Mouse (Mus musculus) G1E (cell line): ENCODE measurements at regions not wholly inside any gene's neighbourhood (a gene's known extent, or its start where the extent isn't known, plus 50 kb on each side); places are given as distances from the start of the nearest gene placed in this dataset.

ENCODE experiments used
- ATAC-seq: 2 replicates; pipeline ENCODE4 v1.8.0; 2016; ENCODE audit warnings: mild to moderate bottlenecking; ENCODE audit not compliant: insufficient number of reproducible peaks, poor library complexity, low FRiP score, severe bottlenecking; ENCODE audit errors: extremely low read depth
- DNase-seq: peaks from one replicate; pipeline ENCODE4 v3.0.0; 2012; ENCODE audit warnings: low spot score
- H3K27me3 ChIP-seq: 2 replicates; pipeline ENCODE4 v1.6.1; 2012; ENCODE audit warnings: mild to moderate bottlenecking, low read length, inconsistent platforms; ENCODE audit not compliant: insufficient read depth
- H3K36me3 ChIP-seq: replicated peaks from 2 replicates; pipeline ENCODE3; 2012; ENCODE audit warnings: mild to moderate bottlenecking, inconsistent platforms
- H3K4me1 ChIP-seq: 2 replicates; pipeline ENCODE4 v1.6.1; 2012; ENCODE audit warnings: low read depth, low read length, inconsistent platforms, mixed read lengths; ENCODE audit not compliant: insufficient read depth
- H3K4me3 ChIP-seq: 2 replicates; pipeline ENCODE4 v1.5.1; 2012; ENCODE audit warnings: low read depth, mild to moderate bottlenecking, inconsistent platforms, low read length, moderate library complexity, mixed read lengths
- H3K9me3 ChIP-seq: replicated peaks from 2 replicates; pipeline ENCODE4 v1.6.1; 2012; ENCODE audit warnings: inconsistent platforms
- CTCF ChIP-seq: IDR thresholded peaks from 2 replicates; pipeline ENCODE4 v1.5.1; 2012; ENCODE audit warnings: low read depth, low read length, inconsistent platforms, mixed read lengths
- GATA1 ChIP-seq: IDR thresholded peaks from 2 replicates; pipeline ENCODE4 v1.6.1; 2012; ENCODE audit warnings: borderline replicate concordance, low read length, inconsistent platforms, mixed read lengths
- GATA2 ChIP-seq: IDR thresholded peaks from 2 replicates; pipeline ENCODE4 v1.6.1; 2012; ENCODE audit warnings: low read depth, low read length, inconsistent platforms, borderline replicate concordance
- POLR2AphosphoS5 ChIP-seq: IDR thresholded peaks from 2 replicates; pipeline ENCODE4 v1.6.1; 2012; ENCODE audit warnings: low read depth, low read length, inconsistent platforms; ENCODE audit not compliant: insufficient replicate concordance
- TAL1 ChIP-seq: conservative IDR thresholded peaks from 2 replicates; pipeline ENCODE4 v1.6.1; 2012; ENCODE audit warnings: low read depth, low read length, inconsistent platforms, mixed read lengths

GRCm38 (mm10) chr13:83045970-83046369 lies 457.9 kb upstream of the Mef2c start:
- no peak for DNase-seq
- Histone ChIP-seq H3K27me3 (no peaks in the 10 kb centered on the region), H3K9me3 (no peaks in the 10 kb centered on the region), H3K4me3 (no peak overlapping the region), H3K36me3 (no peaks in the 10 kb centered on the region), H3K4me1 (no peaks in the 10 kb centered on the region)
- no peak for ATAC-seq
- TF ChIP-seq GATA1 (no peak), CTCF (no peak), TAL1 (no peak), GATA2 (no peak), POLR2AphosphoS5 (no peak)

- Histone ChIP-seq H3K4me3 (no peak overlapping the region), H3K36me3 (no peaks in the 10 kb centered on the region), H3K27me3 (no peaks in the 10 kb centered on the region), H3K9me3 (no peaks in the 10 kb centered on the region), H3K4me1 (no peaks in the 10 kb centered on the region)
- ATAC-seq (peak; percentile 64), DNase-seq (no peak)
- TF ChIP-seq POLR2AphosphoS5 = no peak
- no peak for TF ChIP-seq GATA2
- TF ChIP-seq TAL1 = no peak
- TF ChIP-seq GATA1 = no peak
- no peak for TF ChIP-seq CTCF
These were observed 457.2 kb upstream of the Mef2c start for GRCm38 (mm10) chr13:83046571-83047123.

- DNase-seq (no peak), ATAC-seq (no peak)
- H3K36me3 ChIP-seq = no peaks in the 10 kb centered on the region
- no peaks in the 10 kb centered on the region for H3K27me3 ChIP-seq
- TF ChIP-seq CTCF (no peak), POLR2AphosphoS5 (no peak), GATA1 (no peak), TAL1 (no peak), GATA2 (no peak)
- no peak overlapping the region for H3K4me3 ChIP-seq
- H3K9me3 ChIP-seq = no peaks in the 10 kb centered on the region
- no peaks in the 10 kb centered on the region for H3K4me1 ChIP-seq
These were observed 448.0 kb upstream of the Mef2c start for GRCm38 (mm10) chr13:83055865-83056264.

GRCm38 (mm10) chr13:83056415-83056814 lies 447.4 kb upstream of the Mef2c start:
- TF ChIP-seq CTCF (no peak), GATA1 (no peak), POLR2AphosphoS5 (no peak), GATA2 (no peak), TAL1 (no peak)
- DNase-seq = no peak
- Histone ChIP-seq H3K4me1 (no peaks in the 10 kb centered on the region), H3K36me3 (no peaks in the 10 kb centered on the region), H3K4me3 (no peak overlapping the region), H3K27me3 (no peaks in the 10 kb centered on the region), H3K9me3 (no peaks in the 10 kb centered on the region)
- ATAC-seq = no peak

GRCm38 (mm10) chr13:83064727-83065126 lies 439.1 kb upstream of the Mef2c start:
- ATAC-seq (no peak), DNase-seq (no peak)
- no peak overlapping the region for H3K4me3 ChIP-seq
- H3K9me3 ChIP-seq = no peaks in the 10 kb centered on the region
- no peaks in the 10 kb centered on the region for H3K27me3 ChIP-seq
- H3K4me1 ChIP-seq = no peaks in the 10 kb centered on the region
- H3K36me3 ChIP-seq = no peaks in the 10 kb centered on the region
- no peak for TF ChIP-seq CTCF

GRCm38 (mm10) chr13:83065201-83065600 lies 438.6 kb upstream of the Mef2c start:
- no peaks in the 10 kb centered on the region for H3K9me3 ChIP-seq
- no peaks in the 10 kb centered on the region for H3K36me3 ChIP-seq
- TF ChIP-seq GATA1 = no peak
- no peak for TF ChIP-seq TAL1
- no peak for TF ChIP-seq GATA2
- TF ChIP-seq CTCF = no peak
- no peak for TF ChIP-seq POLR2AphosphoS5
- ATAC-seq (no peak), DNase-seq (no peak)
- no peaks in the 10 kb centered on the region for H3K27me3 ChIP-seq
- no peaks in the 10 kb centered on the region for H3K4me1 ChIP-seq
- no peak overlapping the region for H3K4me3 ChIP-seq

- Histone ChIP-seq H3K4me3 (no peak overlapping the region), H3K27me3 (no peaks in the 10 kb centered on the region), H3K4me1 (no peaks in the 10 kb centered on the region), H3K9me3 (no peaks in the 10 kb centered on the region), H3K36me3 (no peaks in the 10 kb centered on the region)
- TF ChIP-seq GATA2 (no peak), TAL1 (no peak), POLR2AphosphoS5 (no peak), CTCF (no peak), GATA1 (no peak)
- ATAC-seq = no peak
- no peak for DNase-seq
These were observed 437.6 kb upstream of the Mef2c start for GRCm38 (mm10) chr13:83066115-83066753.
